Mouse (Mus musculus) C2C12 (cell line): ENCODE results near the gene Gm20388.

Source experiments
- CEBPB ChIP-seq: IDR thresholded peaks from one replicate; pipeline ENCODE4 v1.6.1; 2011; ENCODE audit warnings: low read depth, mild to moderate bottlenecking, control low read depth, moderate library complexity
- CTCF ChIP-seq: IDR thresholded peaks from one replicate; pipeline ENCODE4 v1.5.1; 2011; ENCODE audit not compliant: control insufficient read depth, insufficient read depth, insufficient read length
- FOSL1 ChIP-seq: IDR thresholded peaks from one replicate; pipeline ENCODE4 v1.8.0; 2011; ENCODE audit warnings: mild to moderate bottlenecking, low read length; ENCODE audit not compliant: poor library complexity, insufficient read depth, severe bottlenecking
- MAX ChIP-seq: IDR thresholded peaks from one replicate; pipeline ENCODE4 v1.6.1; 2011; ENCODE audit warnings: mild to moderate bottlenecking, control low read depth
- MYOD1 ChIP-seq: IDR thresholded peaks from one replicate; pipeline ENCODE4 v1.6.1; 2011; ENCODE audit warnings: low read depth; ENCODE audit not compliant: control insufficient read depth, insufficient read length
- USF1 ChIP-seq: IDR thresholded peaks from one replicate; pipeline ENCODE4 v1.6.1; 2011; ENCODE audit warnings: low read depth, mild to moderate bottlenecking, control low read depth, moderate library complexity

DNA sequence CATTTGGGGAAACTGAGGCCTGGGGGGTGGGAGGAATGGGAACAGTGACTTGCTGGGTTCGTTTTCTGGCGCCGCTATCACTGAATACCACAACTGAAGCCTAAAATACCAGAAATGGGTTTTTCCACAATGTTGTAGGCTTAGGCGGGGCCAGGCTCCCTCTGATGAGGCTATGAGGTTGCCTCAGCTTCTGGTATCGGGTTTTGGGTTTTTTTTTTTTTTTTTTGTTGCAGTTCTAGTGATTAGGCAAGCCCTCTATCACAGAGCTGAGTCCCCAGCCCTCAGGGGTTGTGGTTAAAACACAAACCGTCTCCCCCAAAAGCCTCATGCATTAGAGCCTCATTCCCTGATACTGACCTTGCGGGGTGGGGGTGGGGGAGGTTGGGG, 467.2 kb downstream of the Gm20388 start:
- TF ChIP-seq CTCF = no peak
- TF ChIP-seq MYOD1 = no peak
- no peak for TF ChIP-seq FOSL1
- no peak for TF ChIP-seq USF1
- peak; percentile 60 for TF ChIP-seq CEBPB
- TF ChIP-seq MAX = no peak
